12 mouse cellular contexts compared by ENCODE assay signal in genomic region chr14:57835157-57835556, GRCm38 (mm10).
"Had no signal": no experiment of that assay in that cellular context is flagged by ENCODE, and none has a peak within 500 bp of the region (broad histone marks: within the 10 kb centered on the region; RNA-seq: fewer than 3 reads in every experiment).

No protein-coding gene starts in this region.

- H3K27me3 ChIP-seq: limb, embryonic 13.5 days; midbrain, embryonic 12.5 days had no signal

- ATAC-seq: inflammation-experienced regulatory T-cells, adult 6 months; intestine, postnatal 0 days; midbrain, embryonic 16.5 days had no signal

- H3K4me1 ChIP-seq: limb, embryonic 13.5 days; midbrain, embryonic 12.5 days had no signal

- H3K4me3 ChIP-seq: limb, embryonic 13.5 days; midbrain, embryonic 12.5 days had no signal

- H3K9ac ChIP-seq: limb, embryonic 13.5 days; midbrain, embryonic 12.5 days had no signal

- H3K27ac ChIP-seq: limb, embryonic 13.5 days; midbrain, embryonic 12.5 days had no signal

- H3K9me3 ChIP-seq: limb, embryonic 13.5 days; midbrain, embryonic 12.5 days had no signal

- DNase-seq: kidney, adult 8-10 months; kidney, postnatal 25 days; lung, adult 18-20 months; right cerebral cortex, postnatal 4 days; spleen, adult 18-20 months; thymus, adult 2 months; thymus, postnatal 25 days had no signal

- H3K4me2 ChIP-seq: limb, embryonic 13.5 days; midbrain, embryonic 12.5 days had no signal
